Mouse (Mus musculus): ENCODE measurements around the gene Klf5.

Klf5 gene

DNA sequence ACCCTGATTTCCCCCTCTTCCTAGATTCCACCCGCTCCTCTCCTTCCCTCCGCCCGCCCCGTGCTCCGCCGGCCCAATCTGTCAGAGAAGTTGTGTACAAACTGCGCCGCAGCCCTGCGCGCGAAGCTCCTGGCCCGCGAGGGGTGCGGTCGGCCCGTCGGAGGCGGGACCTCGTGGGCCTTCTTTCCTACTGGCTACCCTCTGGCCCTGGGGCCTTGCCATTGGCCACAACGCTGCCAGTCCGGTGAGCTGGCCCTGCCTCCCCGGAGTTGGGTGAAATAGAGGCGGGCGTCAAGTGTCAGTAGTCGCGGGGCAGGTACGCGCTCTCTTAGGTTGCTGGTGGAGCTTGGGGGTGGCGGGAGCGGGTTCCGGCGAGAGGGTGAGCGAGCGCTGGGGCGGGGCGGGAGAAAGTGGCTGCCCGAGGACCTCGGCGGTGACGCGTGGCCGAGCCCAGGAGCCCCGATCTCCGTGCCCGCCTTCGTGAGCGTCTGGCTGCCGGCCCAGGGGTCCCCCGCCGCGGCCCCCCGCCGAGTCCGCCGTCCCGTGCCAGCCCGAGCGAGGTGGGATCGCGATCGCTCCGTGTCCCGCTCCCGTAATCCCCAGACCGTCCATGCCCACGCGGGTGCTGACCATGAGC is at the start of gene Klf5:
TSS of gene Klf5 (plus strand) at position 307 of the 637 bp plus-strand sequence.
- peak; percentile 89 for DNase-seq (ENCODE audit: low spot score)

- no peak for DNase-seq (ENCODE audit: low spot score)
These were observed 36.5 kb upstream of the Klf5 start for GRCm38 (mm10) chr14:99262026-99262425.

GRCm38 (mm10) chr14:99263816-99264215 is 34.7 kb upstream of the Klf5 start:
- no peak for DNase-seq (ENCODE audit: low spot score)

GRCm38 (mm10) chr14:99265791-99266190 is 32.7 kb upstream of the Klf5 start:
- no peak for DNase-seq (ENCODE audit: low spot score)

DNA sequence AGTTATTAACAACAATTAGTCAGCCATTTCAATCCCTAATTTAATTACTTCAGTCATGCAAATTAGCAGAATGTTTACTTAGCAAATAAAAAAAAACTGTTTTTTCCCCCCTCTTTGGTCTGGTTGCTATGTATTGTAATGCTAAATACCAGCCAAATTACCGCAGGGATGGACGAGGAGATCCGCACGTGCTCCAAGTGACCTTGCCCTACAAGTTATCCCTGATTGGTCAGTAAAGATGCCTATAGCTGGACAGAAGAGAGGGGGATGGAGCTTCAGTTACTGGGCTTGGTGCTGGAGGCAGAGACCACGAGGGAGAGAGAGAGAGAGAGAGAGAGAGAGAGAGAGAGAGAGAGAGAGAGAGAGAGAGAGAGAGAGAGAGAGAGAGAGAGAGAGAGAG is 31.7 kb upstream of the Klf5 start:
- no peak for DNase-seq (ENCODE audit: low spot score)

- DNase-seq (ENCODE audit: low spot score) = no peak
These were observed 24.4 kb upstream of the Klf5 start for GRCm38 (mm10) chr14:99274056-99274455.

GRCm38 (mm10) chr14:99275827-99276226 is 22.7 kb upstream of the Klf5 start:
- DNase-seq (ENCODE audit: low spot score) = no peak

DNA sequence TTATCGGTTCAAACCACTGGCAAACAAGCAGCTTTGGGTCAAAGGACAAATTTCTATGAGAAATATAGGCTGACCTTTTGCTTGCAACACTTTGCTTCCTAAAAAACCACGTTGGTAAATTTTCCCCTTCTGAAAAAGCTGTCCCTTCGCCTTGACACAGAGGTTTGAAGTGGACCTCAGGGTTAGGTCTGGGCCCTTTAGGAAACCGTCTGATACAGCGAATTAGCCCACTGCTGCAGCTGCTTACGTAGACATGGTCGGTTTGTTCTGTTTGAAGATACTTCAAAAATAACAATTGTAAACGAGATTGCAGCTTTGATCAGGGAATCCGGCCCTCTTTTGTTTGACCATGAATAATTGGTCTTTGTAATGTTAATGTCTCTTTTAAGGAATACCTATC is 20.2 kb upstream of the Klf5 start:
- DNase-seq (ENCODE audit: low spot score) = no peak

GRCm38 (mm10) chr14:99278763-99279486 is 19.6 kb upstream of the Klf5 start:
- no peak for DNase-seq (ENCODE audit: low spot score)

DNA sequence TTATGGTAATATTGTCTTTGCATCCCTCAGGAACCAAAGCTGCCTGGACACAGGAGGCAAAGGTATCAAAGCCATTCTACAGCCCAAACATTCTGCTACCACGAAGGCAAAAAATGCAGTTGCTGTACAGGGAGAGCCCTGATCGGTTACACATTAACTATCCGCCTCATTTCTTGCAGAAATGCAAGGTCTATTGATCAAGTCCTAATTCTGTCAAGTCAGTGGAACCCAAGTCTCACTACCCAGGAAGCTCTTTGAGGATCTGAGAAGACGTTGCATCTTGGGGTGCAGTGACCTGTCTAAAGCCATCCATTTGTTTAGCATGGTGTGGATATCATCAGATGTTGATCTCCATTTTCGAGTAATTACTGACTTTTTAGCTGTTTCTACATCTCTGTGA is 18.1 kb upstream of the Klf5 start:
- DNase-seq (ENCODE audit: low spot score) = no peak

- DNase-seq (ENCODE audit: low spot score) = no peak
These were observed 17.6 kb upstream of the Klf5 start for GRCm38 (mm10) chr14:99280825-99281433.

GRCm38 (mm10) chr14:99285486-99285885 is 13.0 kb upstream of the Klf5 start:
- DNase-seq (ENCODE audit: low spot score) = no peak

DNA sequence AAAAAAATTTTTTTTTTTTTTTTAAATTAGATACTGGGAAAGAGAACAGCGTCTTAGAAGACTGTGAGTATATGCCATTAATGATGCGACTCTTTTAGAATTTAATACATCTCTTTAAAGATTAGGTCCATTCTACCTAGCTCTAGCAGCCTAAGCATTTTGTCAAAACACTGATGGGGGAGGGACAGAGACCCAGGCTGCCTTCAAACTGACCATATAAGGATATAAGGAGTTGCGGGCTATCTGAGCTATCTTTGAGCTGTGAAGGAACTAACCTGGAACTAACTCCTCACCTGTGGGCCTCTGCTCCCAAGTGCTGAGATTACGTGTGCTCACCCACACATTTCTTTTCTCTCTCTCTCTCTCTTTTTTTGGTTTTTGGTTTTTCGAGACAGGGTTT is 6.3 kb upstream of the Klf5 start:
- no peak for DNase-seq (ENCODE audit: low spot score)

GRCm38 (mm10) chr14:99294424-99294823 is 4.1 kb upstream of the Klf5 start:
- no peak for DNase-seq (ENCODE audit: low spot score)

- DNase-seq (ENCODE audit: low spot score) = no peak
These were observed 2.7 kb upstream of the Klf5 start for GRCm38 (mm10) chr14:99295606-99296341.

- peak; percentile 30 for DNase-seq (ENCODE audit: low spot score)
These were observed 561 bp downstream of the Klf5 start for GRCm38 (mm10) chr14:99299022-99299481.

- DNase-seq (ENCODE audit: low spot score) = peak; percentile 28
These were observed 1.3 kb downstream of the Klf5 start for GRCm38 (mm10) chr14:99299701-99300191.

GRCm38 (mm10) chr14:99301472-99301871 is 3.0 kb downstream of the Klf5 start:
- DNase-seq (ENCODE audit: low spot score) = no peak

DNA sequence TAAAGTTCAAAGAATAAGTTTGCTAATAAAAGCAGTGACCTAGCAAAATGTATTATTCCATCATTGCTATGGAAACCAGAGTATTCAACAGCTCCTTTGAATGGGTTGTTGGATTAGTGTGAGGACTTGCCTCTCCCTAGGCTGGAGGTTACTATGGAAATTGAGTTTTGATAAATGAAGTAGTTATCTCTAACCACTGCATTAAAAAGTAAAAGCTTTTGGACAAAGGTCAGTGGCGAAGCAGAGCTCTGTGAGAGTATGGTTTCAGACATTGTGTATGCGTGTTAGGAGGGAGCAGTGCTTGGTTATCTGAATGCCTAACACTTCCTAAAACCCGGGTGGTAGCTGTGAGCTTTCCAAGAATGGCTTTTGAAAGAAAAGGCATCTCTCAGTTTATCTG is 5.9 kb downstream of the Klf5 start:
- DNase-seq (ENCODE audit: low spot score) = no peak

DNA sequence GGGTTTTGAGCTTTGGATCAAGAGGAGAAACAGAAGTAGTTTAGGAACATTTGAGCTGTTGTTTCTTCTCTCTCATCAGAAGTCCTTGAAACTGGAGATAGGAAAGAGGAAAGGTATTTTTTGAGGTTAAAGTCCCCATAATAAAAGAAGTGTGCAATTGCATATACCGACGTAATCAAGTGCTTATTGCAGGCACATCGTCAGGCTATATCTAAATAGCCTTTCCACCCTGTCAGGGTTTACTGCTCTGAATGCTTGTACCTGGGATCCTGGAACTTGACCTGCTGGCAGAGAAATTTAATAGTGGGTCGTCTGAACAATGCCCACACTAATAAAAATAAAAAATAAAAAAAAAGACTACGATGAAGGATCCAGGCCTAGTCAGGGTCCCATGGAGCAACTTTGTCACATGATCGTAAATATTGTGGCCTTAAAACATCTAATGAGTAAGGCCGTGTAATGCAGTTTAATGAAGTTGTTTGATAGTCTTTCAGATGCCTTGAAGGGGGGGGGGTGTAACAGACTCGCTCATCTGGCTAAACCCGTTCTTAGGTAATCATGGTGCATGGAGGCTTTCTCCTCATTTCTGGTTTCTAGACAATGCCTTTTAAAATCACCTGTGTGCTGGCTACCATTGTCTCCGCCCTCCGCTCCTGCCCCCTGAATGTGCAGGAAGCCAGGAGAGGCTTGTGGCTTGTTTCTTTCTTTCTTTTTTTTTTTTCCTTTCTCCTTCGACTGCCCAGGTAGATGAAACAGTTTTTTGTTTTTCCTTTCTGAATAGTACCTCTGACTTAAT is 6.7 kb downstream of the Klf5 start:
- no peak for DNase-seq (ENCODE audit: low spot score)

DNA sequence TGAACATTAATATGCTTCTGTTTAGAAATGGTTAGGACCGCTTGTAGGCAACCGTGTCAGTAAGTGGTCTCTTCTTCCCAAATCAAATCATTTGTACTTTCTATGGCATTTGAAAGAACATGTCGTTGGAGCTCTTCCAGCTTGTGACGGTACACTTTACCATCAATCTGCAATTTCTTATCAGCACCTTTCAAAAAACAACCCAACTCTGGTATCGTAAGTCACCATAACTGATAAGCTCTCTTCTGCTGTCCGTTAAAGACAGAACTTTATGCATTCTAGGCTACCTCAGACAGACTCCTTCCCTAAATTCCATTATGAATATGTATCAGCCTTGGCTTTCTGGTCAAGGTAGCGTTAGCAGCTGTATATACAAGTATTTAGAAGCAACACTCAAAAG is 7.9 kb downstream of the Klf5 start:
- no peak for DNase-seq (ENCODE audit: low spot score)

- DNase-seq (ENCODE audit: low spot score) = no peak
These were observed 11.1 kb downstream of the Klf5 start for GRCm38 (mm10) chr14:99309606-99310005.
